Mouse (Mus musculus) kidney, adult 2 months (tissue): ENCODE results near the gene Ltb. TPM values are rescaled to one million over a fixed set of nuclear protein-coding genes. Genes with fewer than 3 reads are reported as not detected.

Source experiments
- DNase-seq: peaks from one replicate; pipeline ENCODE4 v3.0.0; 2021
- H3K27ac ChIP-seq: fragments of 200-500 bp; 2 replicates; pipeline ENCODE4 v1.5.1; 2012; ENCODE audit warnings: low read depth, low read length, control low read depth, inconsistent platforms; ENCODE audit not compliant: insufficient read depth
- H3K27me3 ChIP-seq: fragments of 200-500 bp; replicated peaks from 2 replicates; pipeline ENCODE4 v1.6.1; 2012; ENCODE audit warnings: mild to moderate bottlenecking, moderate library complexity, low read length, inconsistent platforms; ENCODE audit not compliant: control insufficient read depth, insufficient read depth
- H3K36me3 ChIP-seq: fragments of 200-500 bp; 2 replicates; pipeline ENCODE4 v1.6.1; 2012; ENCODE audit warnings: mild to moderate bottlenecking, moderate library complexity, low read length, inconsistent platforms; ENCODE audit not compliant: control insufficient read depth, insufficient read depth
- H3K4me1 ChIP-seq: fragments of 200-500 bp; 2 replicates; pipeline ENCODE4 v1.6.1; 2011; ENCODE audit warnings: low read length; ENCODE audit not compliant: control insufficient read depth, insufficient read depth
- H3K4me3 ChIP-seq: fragments of 200-500 bp; 2 replicates; pipeline ENCODE4 v1.5.1; 2011; ENCODE audit warnings: mild to moderate bottlenecking, low read depth, low read length, control low read depth; ENCODE audit not compliant: insufficient read depth
- CTCF ChIP-seq: fragments of 200-500 bp; conservative IDR thresholded peaks from 2 replicates; pipeline ENCODE4 v1.5.1; 2011; ENCODE audit warnings: low read depth, mild to moderate bottlenecking, control low read depth, low read length, moderate library complexity, mixed read lengths; ENCODE audit not compliant: insufficient read depth, insufficient read length
- POLR2A ChIP-seq: fragments of 200-500 bp; IDR thresholded peaks from one replicate; pipeline ENCODE4 v1.6.1; 2011; ENCODE audit warnings: low read depth, low read length, control low read depth
- WGBS: fragments of 180-500 bp; shearing (Covaris S2); methylation state at CpG from one replicate; pipeline ENCODE4 v1.1.7; 2018; 5-methylcytosine and 5-hydroxymethylcytosine counted together
- polyA plus RNA-seq: library from polyadenylated mRNA; depleted of rRNA; stranded (reverse); fragments of >200 nt; gene quantifications from 2 replicates; pipeline ENCODE4 v1.2.3, GENCODE M21; 2012; rRNA removed

Gene Ltb
- polyA plus RNA-seq, 1 experiment: 20.9 TPM

DNA sequence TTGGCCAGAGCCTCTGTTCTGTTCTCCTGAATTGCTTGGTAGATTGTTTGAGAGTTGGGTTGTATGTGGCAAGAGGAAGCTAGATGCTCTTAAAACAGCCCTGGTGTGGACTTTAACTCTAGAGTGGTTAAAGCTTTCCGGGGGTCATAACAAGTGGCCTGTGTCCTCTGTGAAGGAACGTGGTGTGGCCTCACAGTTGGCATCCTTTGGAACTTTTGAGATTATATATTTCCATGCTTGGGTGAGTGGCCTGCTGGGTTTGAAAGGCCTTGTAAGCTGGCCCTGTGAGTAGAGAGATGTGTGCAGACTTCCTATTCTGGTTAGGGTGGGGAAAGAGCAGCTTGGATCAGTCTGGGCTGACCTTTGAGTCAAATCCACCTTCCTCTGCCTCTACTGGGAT lies 50.8 kb downstream of the Ltb start:
- WGBS: 17% methylated on average over 2 of the region's 2 CpGs
- peak; percentile 61 for DNase-seq
- Histone ChIP-seq H3K36me3 (peaks cover 12% of the 10 kb centered on the region), H3K27ac (peak overlapping the region; percentile 16; the same call in 1 of the 2 replicates), H3K4me3 (no peak overlapping the region), H3K27me3 (no peaks in the 10 kb centered on the region), H3K4me1 (peaks cover 17% of the 10 kb centered on the region; the same call in 1 of the 2 replicates)
- no peak for TF ChIP-seq CTCF
- no peak for TF ChIP-seq POLR2A

Other genes starting within 250 kb of the Ltb start
- 38.8 and 56.5 TPM in 2 replicates for gene Hspa1b, start 235.2 kb upstream of the Ltb start, polyA plus RNA-seq
- gene Gm20481, start 224.5 kb upstream of the Ltb start, polyA plus RNA-seq: not detected in 2 replicates
- gene Hspa1a, start 222.3 kb upstream of the Ltb start, polyA plus RNA-seq: 23.4 and 31.5 TPM in 2 replicates
- gene Hspa1l, start 221.7 kb upstream of the Ltb start, polyA plus RNA-seq: 0.33 and 0.58 TPM in 2 replicates
- 70.2 and 88.2 TPM in 2 replicates for gene Lsm2, start 212.6 kb upstream of the Ltb start, polyA plus RNA-seq
- gene Vars, start 193.5 kb upstream of the Ltb start, polyA plus RNA-seq: 52.5 and 64.5 TPM in 2 replicates
- 0.80 and 0.89 TPM in 2 replicates for gene Vwa7, start 177.9 kb upstream of the Ltb start, polyA plus RNA-seq
- 0.69 and 0.77 TPM in 2 replicates for gene Sapcd1, start 166.4 kb upstream of the Ltb start, polyA plus RNA-seq
- gene Msh5, start 147.7 kb upstream of the Ltb start, polyA plus RNA-seq: 1.6 and 2.4 TPM in 2 replicates
- gene Clic1, start 144.5 kb upstream of the Ltb start, polyA plus RNA-seq: 105 and 117 TPM in 2 replicates
- 37.7 and 41.0 TPM in 2 replicates for gene Ddah2, start 135.4 kb upstream of the Ltb start, polyA plus RNA-seq
- 0.13 and 0.16 TPM in 2 replicates for gene Ly6g6c, start 129.1 kb upstream of the Ltb start, polyA plus RNA-seq
- gene Mpig6b, start 128.3 kb upstream of the Ltb start, polyA plus RNA-seq: 0.46 and 0.66 TPM in 2 replicates
- gene Ly6g6e, start 117.5 kb upstream of the Ltb start, polyA plus RNA-seq: 2.1 and 2.5 TPM in 2 replicates
- gene Ly6g6d, start 116.4 kb upstream of the Ltb start, polyA plus RNA-seq: 8.1 and 8.9 TPM in 2 replicates
- gene Ly6g6f, start 108.8 kb upstream of the Ltb start, polyA plus RNA-seq: not detected in 2 replicates
- gene Abhd16a, start 105.2 kb upstream of the Ltb start, polyA plus RNA-seq: 156 and 217 TPM in 2 replicates
- not detected in 2 replicates for gene Ly6g5c, start 86.2 kb upstream of the Ltb start, polyA plus RNA-seq
- 0.81 and 1.0 TPM in 2 replicates for gene Ly6g5b, start 79.0 kb upstream of the Ltb start, polyA plus RNA-seq
- gene Gpank1, start 73.0 kb upstream of the Ltb start, polyA plus RNA-seq: 15.1 and 15.5 TPM in 2 replicates
- gene Csnk2b, start 72.4 kb upstream of the Ltb start, polyA plus RNA-seq: 434 and 474 TPM in 2 replicates
- 10.7 and 12.9 TPM in 2 replicates for gene D17H6S53E, start 68.1 kb upstream of the Ltb start, polyA plus RNA-seq
- 138 and 157 TPM in 2 replicates for gene Apom, start 62.4 kb upstream of the Ltb start, polyA plus RNA-seq
- gene Bag6, start 59.3 kb upstream of the Ltb start, polyA plus RNA-seq: 145 and 160 TPM in 2 replicates
- 237 and 272 TPM in 2 replicates for gene Prrc2a, start 29.5 kb upstream of the Ltb start, polyA plus RNA-seq
- 0.65 and 2.6 TPM in 2 replicates for gene Aif1, start 18.4 kb upstream of the Ltb start, polyA plus RNA-seq
- gene Lst1, start 6.0 kb upstream of the Ltb start, polyA plus RNA-seq: 9.4 and 17.7 TPM in 2 replicates
- 0.64 and 0.94 TPM in 2 replicates for gene Tnf, start 7.6 kb downstream of the Ltb start, polyA plus RNA-seq
- 0.08 and 1.1 TPM in 2 replicates for gene Lta, start 10.9 kb downstream of the Ltb start, polyA plus RNA-seq
- not detected in 2 replicates for gene Gm16181, start 26.4 kb downstream of the Ltb start, polyA plus RNA-seq
- gene Atp6v1g2, start 39.2 kb downstream of the Ltb start, polyA plus RNA-seq: 6.6 and 6.7 TPM in 2 replicates
- 11.5 and 11.7 TPM in 2 replicates for gene Nfkbil1, start 41.4 kb downstream of the Ltb start, polyA plus RNA-seq
- 203 and 206 TPM in 2 replicates for gene Ddx39b, start 47.3 kb downstream of the Ltb start, polyA plus RNA-seq
- 340 and 351 TPM in 2 replicates for gene H2-D1, start 68.3 kb downstream of the Ltb start, polyA plus RNA-seq
- gene H2-Q1, start 126.0 kb downstream of the Ltb start, polyA plus RNA-seq: 0.03 TPM in 1 of 2 replicates, not detected in the other
- 2.1 and 2.4 TPM in 2 replicates for gene H2-Q2, start 147.8 kb downstream of the Ltb start, polyA plus RNA-seq
- 48.1 and 55.9 TPM in 2 replicates for gene H2-Q4, start 185.2 kb downstream of the Ltb start, polyA plus RNA-seq
- 72.1 and 84.0 TPM in 2 replicates for gene H2-Q6, start 230.4 kb downstream of the Ltb start, polyA plus RNA-seq
- gene H2-Q7, start 244.7 kb downstream of the Ltb start, polyA plus RNA-seq: 112 and 139 TPM in 2 replicates